Mouse (Mus musculus) hindbrain, embryonic 11.5 days (tissue): ENCODE data around the gene Vmn1r3. TPM values are rescaled to one million over a fixed set of nuclear protein-coding genes. Genes with fewer than 3 reads are reported as not detected.
"Not testable (repeated sequence)": the region's sequence is repeated elsewhere in the genome, so short reads cannot be mapped to it uniquely, and the experiment has no call there.

Experiments used
- ATAC-seq: fragments of 200-750 bp; cut with Nextera tagmentation; 2 replicates; pipeline ENCODE4 v1.8.0; 2017; ENCODE audit warnings: mild to moderate bottlenecking, moderate TSS enrichment, moderate library complexity; ENCODE audit not compliant: low FRiP score
- DNase-seq: peaks from one replicate; pipeline ENCODE4 v3.0.0-alpha.2; 2015; ENCODE audit warnings: low spot score
- H3K27ac ChIP-seq: fragments of 300-500 bp; sonication (generic); 2 replicates; pipeline ENCODE4 v1.5.1; 2014; ENCODE audit warnings: mild to moderate bottlenecking, low read depth, low read length
- H3K27me3 ChIP-seq: fragments of 300-500 bp; sonication (generic); 2 replicates; pipeline ENCODE4 v1.6.1; 2014; ENCODE audit warnings: mild to moderate bottlenecking, low read length, moderate library complexity, mixed read lengths; ENCODE audit not compliant: control insufficient read depth, insufficient read depth
- H3K36me3 ChIP-seq: fragments of 300-500 bp; sonication (generic); 2 replicates; pipeline ENCODE4 v1.6.1; 2014; ENCODE audit warnings: mild to moderate bottlenecking, low read length, moderate library complexity, mixed read lengths; ENCODE audit not compliant: control insufficient read depth, insufficient read depth
- H3K4me1 ChIP-seq: fragments of 300-500 bp; sonication (generic); replicated peaks from 2 replicates; pipeline ENCODE4 v1.6.1; 2014; ENCODE audit warnings: low read length, mixed read lengths; ENCODE audit not compliant: control insufficient read depth, insufficient read depth
- H3K4me2 ChIP-seq: fragments of 300-500 bp; sonication (generic); replicated peaks from 2 replicates; pipeline ENCODE4 v1.6.1; 2014; ENCODE audit warnings: mild to moderate bottlenecking, low read depth, low read length
- H3K4me3 ChIP-seq: fragments of 300-500 bp; sonication (generic); 2 replicates; pipeline ENCODE4 v1.5.1; 2014; ENCODE audit warnings: low read depth, low read length
- H3K9ac ChIP-seq: fragments of 300-500 bp; sonication (generic); 2 replicates; pipeline ENCODE4 v1.6.1; 2014; ENCODE audit warnings: low read depth, low read length
- H3K9me3 ChIP-seq: fragments of 300-500 bp; sonication (generic); 2 replicates; pipeline ENCODE4 v1.6.1; 2016; ENCODE audit warnings: low read length; ENCODE audit not compliant: control insufficient read depth
- WGBS: fragments of 180-500 bp; shearing (Covaris S2); extraction: QIAGEN DNeasy Blood & Tissue Kit; methylation state at CpG from one replicate; pipeline ENCODE4 v1.1.7; 2014; 5-methylcytosine and 5-hydroxymethylcytosine counted together
- polyA plus RNA-seq: library from polyadenylated mRNA; unstranded; fragments of >200 nt; fragmentation: Nextera tagmentation; extraction: Ambion mirVana; gene quantifications from 2 replicates; pipeline ENCODE4 v1.2.1, GENCODE M21; 2014

Vmn1r3 gene
- not detected in 2 replicates for polyA plus RNA-seq

DNA sequence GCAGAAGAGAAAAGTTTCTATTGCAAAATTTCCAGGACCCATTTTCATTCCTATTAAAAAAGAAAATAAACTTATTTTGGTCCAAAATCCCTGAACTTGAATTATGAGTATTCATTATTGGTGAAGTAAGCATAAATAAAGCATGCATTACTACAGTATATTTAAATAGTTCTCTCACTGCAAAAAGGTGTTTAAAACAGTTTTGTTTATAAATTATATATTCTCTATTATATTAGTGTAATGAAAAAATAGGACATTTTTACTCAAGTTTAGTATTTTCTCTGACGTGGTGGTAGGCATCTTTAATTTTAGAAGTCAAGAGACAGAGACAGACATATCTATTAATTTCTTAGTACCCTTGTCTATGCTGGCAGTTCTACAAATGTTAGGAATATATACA, at the start of gene Vmn1r3:
Gene Vmn1r3 (minus strand): TSS at position 101 of the 400 bp plus-strand sequence.
- H3K27ac ChIP-seq, H3K4me2 ChIP-seq, H3K4me1 ChIP-seq, H3K9me3 ChIP-seq, ATAC-seq, H3K4me3 ChIP-seq, H3K9ac ChIP-seq, H3K36me3 ChIP-seq, DNase-seq, H3K27me3 ChIP-seq: not testable (repeated sequence)
- WGBS, result 100% methylated on average over 1 of the region's 1 CpGs

- Histone ChIP-seq H3K4me2 (no peak overlapping the region), H3K27me3 (no peaks in the 10 kb centered on the region; the same call in 1 of the 2 replicates), H3K9ac (no peak overlapping the region), H3K27ac (no peak overlapping the region), H3K36me3 (no peaks in the 10 kb centered on the region), H3K4me1 (no peaks in the 10 kb centered on the region), H3K4me3 (no peak overlapping the region), H3K9me3 (peaks cover 18% of the 10 kb centered on the region)
- 76% methylated on average over 6 of the region's 6 CpGs for WGBS
- no peak for ATAC-seq
- DNase-seq, result no peak
These were observed 46.9 kb upstream of the Vmn1r3 start for GRCm38 (mm10) chr4:3232053-3232452.

- 10% methylated on average over 29 of the region's 48 CpGs for WGBS
- DNase-seq, result peak; percentile 21
These were observed 45.9 kb upstream of the Vmn1r3 start for GRCm38 (mm10) chr4:3230908-3231684.

DNA sequence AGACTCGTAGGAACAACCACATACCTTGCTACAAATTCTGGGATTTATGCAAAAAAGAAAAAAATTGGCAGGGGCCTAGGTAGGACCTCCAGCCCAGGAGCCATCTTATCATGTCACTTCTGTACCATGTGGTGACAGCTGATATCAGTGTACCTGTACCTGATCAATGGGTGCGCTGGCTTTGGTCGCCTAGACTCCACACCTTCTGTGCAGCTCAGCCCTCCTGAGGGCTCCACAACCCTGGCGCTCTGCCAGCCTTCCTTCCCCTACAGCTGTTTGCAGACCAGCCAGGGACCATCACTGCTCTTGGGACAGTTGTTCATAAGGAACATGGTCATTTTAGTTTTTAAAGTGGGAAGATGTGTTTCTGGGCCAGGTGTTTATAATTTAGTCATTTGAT, 44.4 kb upstream of the Vmn1r3 start:
- H3K9ac ChIP-seq, result no peak overlapping the region
- ATAC-seq (peak; percentile 23; the same call in 1 of the 2 replicates), DNase-seq (no peak)
- H3K4me3 ChIP-seq, result no peak overlapping the region
- H3K9me3 ChIP-seq, result peaks cover 28% of the 10 kb centered on the region
- H3K27ac ChIP-seq, result no peak overlapping the region
- no peak overlapping the region for H3K4me2 ChIP-seq
- no peaks in the 10 kb centered on the region; the same call in 1 of the 2 replicates for H3K27me3 ChIP-seq
- no peaks in the 10 kb centered on the region for H3K4me1 ChIP-seq
- no peaks in the 10 kb centered on the region for H3K36me3 ChIP-seq
- WGBS, result 72% methylated on average over 4 of the region's 4 CpGs

More at GRCm38 (mm10) chr4:3230908-3231684, 45.9 kb upstream of the Vmn1r3 start:
- Histone ChIP-seq H3K4me3 (peak overlapping the region; percentile 15), H3K27ac (no peak overlapping the region), H3K4me2 (peak overlapping the region; percentile 49), H3K4me1 (no peaks in the 10 kb centered on the region), H3K9me3 (peaks cover 21% of the 10 kb centered on the region), H3K36me3 (no peaks in the 10 kb centered on the region), H3K27me3 (no peaks in the 10 kb centered on the region; the same call in 1 of the 2 replicates), H3K9ac (no peak overlapping the region)
- ATAC-seq, result no peak

- Histone ChIP-seq H3K36me3 (no peaks in the 10 kb centered on the region), H3K27ac (no peak overlapping the region), H3K4me3 (no peak overlapping the region), H3K4me2 (no peak overlapping the region), H3K4me1 (no peaks in the 10 kb centered on the region), H3K9ac (no peak overlapping the region), H3K27me3 (no peaks in the 10 kb centered on the region; the same call in 1 of the 2 replicates), H3K9me3 (peaks cover 28% of the 10 kb centered on the region)
- no peak for DNase-seq
- 65% methylated on average over 4 of the region's 4 CpGs for WGBS
- ATAC-seq, result peak; percentile 15
These were observed 43.3 kb upstream of the Vmn1r3 start for GRCm38 (mm10) chr4:3228476-3228875.

- Histone ChIP-seq H3K27ac (no peak overlapping the region), H3K36me3 (no peaks in the 10 kb centered on the region), H3K4me3 (no peak overlapping the region), H3K4me2 (no peak overlapping the region), H3K9me3 (peaks cover 28% of the 10 kb centered on the region), H3K27me3 (no peaks in the 10 kb centered on the region; the same call in 1 of the 2 replicates), H3K4me1 (no peaks in the 10 kb centered on the region), H3K9ac (no peak overlapping the region)
- DNase-seq (no peak), ATAC-seq (no peak)
- WGBS, result 68% methylated on average over 5 of the region's 5 CpGs
These were observed 42.6 kb upstream of the Vmn1r3 start for GRCm38 (mm10) chr4:3227751-3228150.

DNA sequence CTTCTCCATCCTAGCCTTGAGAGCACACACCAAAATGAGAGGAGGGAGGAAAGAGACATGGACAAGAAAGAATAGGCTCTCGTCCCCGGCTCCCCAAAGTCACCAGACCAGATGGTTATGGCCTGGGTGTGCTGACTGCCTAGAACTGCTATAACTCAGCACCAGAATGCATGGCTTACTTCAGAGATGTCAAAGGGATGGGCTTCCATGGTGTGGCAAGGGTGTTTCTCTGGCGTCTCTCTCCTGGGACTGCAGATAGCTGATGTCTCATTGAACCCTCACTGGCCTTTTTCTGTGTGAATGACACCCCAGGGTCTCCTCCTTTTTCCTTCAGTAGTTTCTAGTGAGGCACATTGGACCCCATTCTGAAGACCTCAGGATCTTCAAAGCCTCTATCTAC, 41.3 kb upstream of the Vmn1r3 start:
- no peak overlapping the region for H3K4me3 ChIP-seq
- WGBS, result 78% methylated on average over 3 of the region's 3 CpGs

DNA sequence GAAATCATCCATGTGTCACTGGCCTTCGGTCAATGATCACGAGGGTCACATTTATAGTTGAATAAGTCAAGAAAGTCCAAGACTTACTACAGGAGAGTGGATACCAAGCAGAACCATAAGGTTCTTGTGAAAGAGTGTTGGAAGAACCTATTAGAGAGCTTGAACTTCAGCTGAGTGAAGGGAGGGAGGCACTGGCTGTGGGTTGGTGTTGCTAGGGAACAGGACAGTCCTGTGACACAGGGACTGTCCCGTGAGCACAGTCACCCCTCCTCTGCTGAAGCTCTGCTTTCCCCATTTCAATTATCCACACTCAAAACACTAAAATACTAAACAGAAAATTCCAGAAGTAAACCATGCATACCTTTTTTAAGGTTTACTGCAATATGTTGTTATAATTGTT, 40.3 kb upstream of the Vmn1r3 start:
- not testable (repeated sequence) for H3K4me2 ChIP-seq, H3K9ac ChIP-seq, H3K27ac ChIP-seq, H3K27me3 ChIP-seq, H3K36me3 ChIP-seq, DNase-seq, H3K4me1 ChIP-seq, H3K4me3 ChIP-seq
- H3K9me3 ChIP-seq, result peaks cover 25% of the 10 kb centered on the region
- peak; percentile 29; the same call in 1 of the 2 replicates for ATAC-seq
- 61% methylated on average over 3 of the region's 3 CpGs for WGBS

More for the DNA sequence above, 41.3 kb upstream of the Vmn1r3 start:
- Histone ChIP-seq H3K4me2 (no peak overlapping the region), H3K9me3 (peaks cover 25% of the 10 kb centered on the region), H3K27me3 (no peaks in the 10 kb centered on the region), H3K36me3 (no peaks in the 10 kb centered on the region), H3K4me1 (no peaks in the 10 kb centered on the region), H3K9ac (no peak overlapping the region), H3K27ac (no peak overlapping the region)
- DNase-seq, result no peak
- ATAC-seq, result no peak

- DNase-seq, ATAC-seq, H3K9ac ChIP-seq, H3K4me2 ChIP-seq, H3K36me3 ChIP-seq, H3K4me3 ChIP-seq, H3K27me3 ChIP-seq, H3K27ac ChIP-seq, H3K4me1 ChIP-seq: not testable (repeated sequence)
- H3K9me3 ChIP-seq, result peaks cover 25% of the 10 kb centered on the region
- WGBS, result 44% methylated on average over 3 of the region's 3 CpGs
These were observed 39.7 kb upstream of the Vmn1r3 start for GRCm38 (mm10) chr4:3224848-3225247.
